Mouse (Mus musculus): ENCODE results near the gene Hmga2. TPM values are rescaled to one million over a fixed set of nuclear protein-coding genes. Genes with fewer than 3 reads are reported as not detected.

Hmga2 gene
- polyA plus RNA-seq, 1 experiment: 7.0 TPM

- no peak for TF ChIP-seq GATA1 (IDR thresholded peaks at IDR 0.05; ENCODE audit: borderline replicate concordance, low read length)
- TF ChIP-seq FLI1 (IDR thresholded peaks at IDR 0.05; ENCODE audit: low read length): no peak
- peaks cover 45% of the 10 kb centered on the region for H3K4me1 ChIP-seq
- H3K27me3 ChIP-seq (replicated peaks): no peaks in the 10 kb centered on the region
- no peak overlapping the region for H3K4me3 ChIP-seq (replicated peaks)
- H3K36me3 ChIP-seq (replicated peaks; ENCODE audit: low read length): peaks cover 44% of the 10 kb centered on the region
- no peaks in the 10 kb centered on the region; the same call in 1 of the 2 replicates for H3K9me3 ChIP-seq
These were observed 57.3 kb downstream of the Hmga2 start for GRCm38 (mm10) chr10:120418738-120419523.

- peaks cover 44% of the 10 kb centered on the region for H3K4me1 ChIP-seq
- H3K27me3 ChIP-seq (replicated peaks): no peaks in the 10 kb centered on the region
- TF ChIP-seq FLI1 (IDR thresholded peaks at IDR 0.05; ENCODE audit: low read length) (no peak), GATA1 (IDR thresholded peaks at IDR 0.05; ENCODE audit: borderline replicate concordance, low read length) (no peak)
- H3K9me3 ChIP-seq: no peaks in the 10 kb centered on the region; the same call in 1 of the 2 replicates
- no peak overlapping the region for H3K4me3 ChIP-seq (replicated peaks)
- peaks cover 49% of the 10 kb centered on the region for H3K36me3 ChIP-seq (replicated peaks; ENCODE audit: low read length)
These were observed 58.1 kb downstream of the Hmga2 start for GRCm38 (mm10) chr10:120418211-120418610.

- Histone ChIP-seq H3K9me3 (no peaks in the 10 kb centered on the region; the same call in 1 of the 2 replicates), H3K4me3 (replicated peaks) (no peak overlapping the region), H3K27me3 (replicated peaks) (no peaks in the 10 kb centered on the region), H3K36me3 (replicated peaks; ENCODE audit: low read length) (peaks cover 48% of the 10 kb centered on the region), H3K4me1 (peaks cover 38% of the 10 kb centered on the region)
- TF ChIP-seq FLI1 (IDR thresholded peaks at IDR 0.05; ENCODE audit: low read length): no peak
- TF ChIP-seq GATA1 (IDR thresholded peaks at IDR 0.05; ENCODE audit: borderline replicate concordance, low read length): no peak
These were observed 58.7 kb downstream of the Hmga2 start for GRCm38 (mm10) chr10:120417488-120418118.

GRCm38 (mm10) chr10:120417116-120417487 is 59.2 kb downstream of the Hmga2 start:
- Histone ChIP-seq H3K36me3 (replicated peaks; ENCODE audit: low read length) (peaks cover 43% of the 10 kb centered on the region), H3K4me1 (peaks cover 34% of the 10 kb centered on the region), H3K27me3 (replicated peaks) (no peaks in the 10 kb centered on the region), H3K9me3 (no peaks in the 10 kb centered on the region; the same call in 1 of the 2 replicates), H3K4me3 (replicated peaks) (no peak overlapping the region)
- TF ChIP-seq FLI1 (IDR thresholded peaks at IDR 0.05; ENCODE audit: low read length) (no peak), GATA1 (IDR thresholded peaks at IDR 0.05; ENCODE audit: borderline replicate concordance, low read length) (no peak)

- Histone ChIP-seq H3K9me3 (no peaks in the 10 kb centered on the region; the same call in 1 of the 2 replicates), H3K27me3 (replicated peaks) (no peaks in the 10 kb centered on the region), H3K4me3 (replicated peaks) (no peak overlapping the region), H3K36me3 (replicated peaks; ENCODE audit: low read length) (peaks cover 44% of the 10 kb centered on the region), H3K4me1 (peaks cover 37% of the 10 kb centered on the region)
- TF ChIP-seq FLI1 (IDR thresholded peaks at IDR 0.05; ENCODE audit: low read length): no peak
- no peak for TF ChIP-seq GATA1 (IDR thresholded peaks at IDR 0.05; ENCODE audit: borderline replicate concordance, low read length)
These were observed 59.6 kb downstream of the Hmga2 start for GRCm38 (mm10) chr10:120416628-120417027.

- Histone ChIP-seq H3K4me1 (peaks cover 53% of the 10 kb centered on the region), H3K36me3 (replicated peaks; ENCODE audit: low read length) (peaks cover 32% of the 10 kb centered on the region), H3K9me3 (no peaks in the 10 kb centered on the region; the same call in 1 of the 2 replicates), H3K27me3 (replicated peaks) (no peaks in the 10 kb centered on the region), H3K4me3 (replicated peaks) (no peak overlapping the region)
- TF ChIP-seq GATA1 (IDR thresholded peaks at IDR 0.05; ENCODE audit: borderline replicate concordance, low read length) (no peak), FLI1 (IDR thresholded peaks at IDR 0.05; ENCODE audit: low read length) (no peak)
These were observed 64.1 kb downstream of the Hmga2 start for GRCm38 (mm10) chr10:120412215-120412614.

GRCm38 (mm10) chr10:120410958-120411357 is 65.3 kb downstream of the Hmga2 start:
- H3K4me3 ChIP-seq (replicated peaks): peak overlapping the region; percentile 34
- H3K27me3 ChIP-seq (replicated peaks): no peaks in the 10 kb centered on the region
- H3K9me3 ChIP-seq: no peaks in the 10 kb centered on the region; the same call in 1 of the 2 replicates
- H3K4me1 ChIP-seq: peaks cover 52% of the 10 kb centered on the region
- TF ChIP-seq GATA1 (IDR thresholded peaks at IDR 0.05; ENCODE audit: borderline replicate concordance, low read length) (peak; percentile 62; the same call in 1 of the 3 replicates), FLI1 (IDR thresholded peaks at IDR 0.05; ENCODE audit: low read length) (no peak)
- H3K36me3 ChIP-seq (replicated peaks; ENCODE audit: low read length): peaks cover 27% of the 10 kb centered on the region

GRCm38 (mm10) chr10:120409131-120409530 is 67.1 kb downstream of the Hmga2 start:
- Histone ChIP-seq H3K27me3 (replicated peaks) (no peaks in the 10 kb centered on the region), H3K4me1 (peaks cover 50% of the 10 kb centered on the region), H3K4me3 (replicated peaks) (no peak overlapping the region), H3K9me3 (no peaks in the 10 kb centered on the region), H3K36me3 (replicated peaks; ENCODE audit: low read length) (peaks cover 11% of the 10 kb centered on the region)
- TF ChIP-seq GATA1 (IDR thresholded peaks at IDR 0.05; ENCODE audit: borderline replicate concordance, low read length) (no peak), FLI1 (IDR thresholded peaks at IDR 0.05; ENCODE audit: low read length) (no peak)

GRCm38 (mm10) chr10:120407230-120407629 is 69.0 kb downstream of the Hmga2 start:
- TF ChIP-seq GATA1 (IDR thresholded peaks at IDR 0.05; ENCODE audit: borderline replicate concordance, low read length) (no peak), FLI1 (IDR thresholded peaks at IDR 0.05; ENCODE audit: low read length) (no peak)
- Histone ChIP-seq H3K9me3 (no peaks in the 10 kb centered on the region), H3K36me3 (replicated peaks; ENCODE audit: low read length) (peaks cover 6% of the 10 kb centered on the region), H3K27me3 (replicated peaks) (no peaks in the 10 kb centered on the region), H3K4me1 (peaks cover 65% of the 10 kb centered on the region), H3K4me3 (replicated peaks) (no peak overlapping the region)

- Histone ChIP-seq H3K9me3 (no peaks in the 10 kb centered on the region), H3K4me1 (peaks cover 63% of the 10 kb centered on the region), H3K4me3 (replicated peaks) (no peak overlapping the region), H3K36me3 (replicated peaks; ENCODE audit: low read length) (peaks cover 4% of the 10 kb centered on the region), H3K27me3 (replicated peaks) (no peaks in the 10 kb centered on the region)
- no peak for TF ChIP-seq GATA1 (IDR thresholded peaks at IDR 0.05; ENCODE audit: borderline replicate concordance, low read length)
- TF ChIP-seq FLI1 (IDR thresholded peaks at IDR 0.05; ENCODE audit: low read length): no peak
These were observed 70.2 kb downstream of the Hmga2 start for GRCm38 (mm10) chr10:120406038-120406437.
